Mouse (Mus musculus): Measurements from ENCODE around the gene Tbc1d20. TPM values are rescaled to one million over a fixed set of nuclear protein-coding genes. Genes with fewer than 3 reads are reported as not detected.
A peak's percentile ranks its signal among the peaks of the same experiment; 100 is the strongest.

Tbc1d20 gene
- total and polyA plus RNA-seq, 3 experiments = 15.7 to 45.8 (median 35.8) TPM

- Histone ChIP-seq H3K4me3 (ENCODE audit: low read depth, low read length) (peak overlapping the region; percentile 91), H3K36me3 (replicated peaks) (peaks cover 53% of the 10 kb centered on the region), H3K4me1 (ENCODE audit: insufficient read depth, low read depth, low read length) (peaks cover 75% of the 10 kb centered on the region), H3K27me3 (ENCODE audit: insufficient read depth, low read length) (no peaks in the 10 kb centered on the region), H3K9me3 (replicated peaks) (no peaks in the 10 kb centered on the region)
- no peak for ATAC-seq (ENCODE audit: extremely low read depth, insufficient number of reproducible peaks, low FRiP score, poor library complexity, severe bottlenecking)
- DNase-seq (ENCODE audit: low spot score) = no peak
- no peak for TF ChIP-seq GATA1 (IDR thresholded peaks at IDR 0.05; ENCODE audit: borderline replicate concordance, low read length)
- no peak for TF ChIP-seq POLR2AphosphoS5 (IDR thresholded peaks at IDR 0.05; ENCODE audit: insufficient replicate concordance, low read depth, low read length)
- TF ChIP-seq GATA2 (IDR thresholded peaks at IDR 0.05; ENCODE audit: borderline replicate concordance, low read depth, low read length) = no peak
- no peak for TF ChIP-seq CTCF (IDR thresholded peaks at IDR 0.05; ENCODE audit: low read depth, low read length)
- TF ChIP-seq TAL1 (conservative IDR thresholded peaks at IDR 0.05; ENCODE audit: low read depth, low read length) = no peak
Measured at GRCm38 (mm10) chr2:152330858-152331423, 37.3 kb downstream of the Tbc1d20 start.

GRCm38 (mm10) chr2:152332101-152332825 lies 38.6 kb downstream of the Tbc1d20 start, which contains the start of gene Rbck1:
Gene Rbck1, minus strand, starts transcription at chr2:152332653.
- ATAC-seq (ENCODE audit: extremely low read depth, insufficient number of reproducible peaks, low FRiP score, poor library complexity, severe bottlenecking) (peak; percentile 84), DNase-seq (ENCODE audit: low spot score) (peak; percentile 94)
- no peaks in the 10 kb centered on the region for H3K9me3 ChIP-seq (replicated peaks)
- no peaks in the 10 kb centered on the region for H3K27me3 ChIP-seq (ENCODE audit: insufficient read depth, low read length)
- peak within 1 kb of the TSS; percentile 91 for H3K4me3 ChIP-seq (ENCODE audit: low read depth, low read length)
- peaks cover 51% of the 10 kb centered on the region for H3K36me3 ChIP-seq (replicated peaks)
- peaks cover 70% of the 10 kb centered on the region for H3K4me1 ChIP-seq (ENCODE audit: insufficient read depth, low read depth, low read length)
- no peak for TF ChIP-seq TAL1 (conservative IDR thresholded peaks at IDR 0.05; ENCODE audit: low read depth, low read length)
- no peak for TF ChIP-seq GATA2 (IDR thresholded peaks at IDR 0.05; ENCODE audit: borderline replicate concordance, low read depth, low read length)
- TF ChIP-seq POLR2AphosphoS5 (IDR thresholded peaks at IDR 0.05; ENCODE audit: insufficient replicate concordance, low read depth, low read length) = no peak
- no peak for TF ChIP-seq CTCF (IDR thresholded peaks at IDR 0.05; ENCODE audit: low read depth, low read length)
- TF ChIP-seq GATA1 (IDR thresholded peaks at IDR 0.05; ENCODE audit: borderline replicate concordance, low read length) = no peak

GRCm38 (mm10) chr2:152333345-152334006 lies 39.8 kb downstream of the Tbc1d20 start:
- Histone ChIP-seq H3K4me1 (ENCODE audit: insufficient read depth, low read depth, low read length) (peaks cover 72% of the 10 kb centered on the region), H3K9me3 (replicated peaks) (no peaks in the 10 kb centered on the region), H3K36me3 (replicated peaks) (peaks cover 51% of the 10 kb centered on the region), H3K27me3 (ENCODE audit: insufficient read depth, low read length) (no peaks in the 10 kb centered on the region), H3K4me3 (ENCODE audit: low read depth, low read length) (no peak overlapping the region)
- no peak for DNase-seq (ENCODE audit: low spot score)
- ATAC-seq (ENCODE audit: extremely low read depth, insufficient number of reproducible peaks, low FRiP score, poor library complexity, severe bottlenecking) = no peak
- no peak for TF ChIP-seq GATA1 (IDR thresholded peaks at IDR 0.05; ENCODE audit: borderline replicate concordance, low read length)
- TF ChIP-seq TAL1 (conservative IDR thresholded peaks at IDR 0.05; ENCODE audit: low read depth, low read length) = no peak
- TF ChIP-seq POLR2AphosphoS5 (IDR thresholded peaks at IDR 0.05; ENCODE audit: insufficient replicate concordance, low read depth, low read length) = no peak
- TF ChIP-seq CTCF (IDR thresholded peaks at IDR 0.05; ENCODE audit: low read depth, low read length) = no peak
- TF ChIP-seq GATA2 (IDR thresholded peaks at IDR 0.05; ENCODE audit: borderline replicate concordance, low read depth, low read length) = no peak

GRCm38 (mm10) chr2:152335289-152335820 lies 41.7 kb downstream of the Tbc1d20 start:
- H3K36me3 ChIP-seq (replicated peaks) = peaks cover 51% of the 10 kb centered on the region
- peaks cover 60% of the 10 kb centered on the region for H3K4me1 ChIP-seq (ENCODE audit: insufficient read depth, low read depth, low read length)
- TF ChIP-seq POLR2AphosphoS5 (IDR thresholded peaks at IDR 0.05; ENCODE audit: insufficient replicate concordance, low read depth, low read length) = no peak
- no peak for TF ChIP-seq GATA2 (IDR thresholded peaks at IDR 0.05; ENCODE audit: borderline replicate concordance, low read depth, low read length)
- no peak for TF ChIP-seq GATA1 (IDR thresholded peaks at IDR 0.05; ENCODE audit: borderline replicate concordance, low read length)
- TF ChIP-seq TAL1 (conservative IDR thresholded peaks at IDR 0.05; ENCODE audit: low read depth, low read length) = no peak
- TF ChIP-seq CTCF (IDR thresholded peaks at IDR 0.05; ENCODE audit: low read depth, low read length) = no peak
- no peaks in the 10 kb centered on the region for H3K9me3 ChIP-seq (replicated peaks)
- no peaks in the 10 kb centered on the region for H3K27me3 ChIP-seq (ENCODE audit: insufficient read depth, low read length)
- DNase-seq (ENCODE audit: low spot score) (no peak), ATAC-seq (ENCODE audit: extremely low read depth, insufficient number of reproducible peaks, low FRiP score, poor library complexity, severe bottlenecking) (no peak)
- peak overlapping the region; percentile 57; the same call in 1 of the 2 replicates for H3K4me3 ChIP-seq (ENCODE audit: low read depth, low read length)

DNA sequence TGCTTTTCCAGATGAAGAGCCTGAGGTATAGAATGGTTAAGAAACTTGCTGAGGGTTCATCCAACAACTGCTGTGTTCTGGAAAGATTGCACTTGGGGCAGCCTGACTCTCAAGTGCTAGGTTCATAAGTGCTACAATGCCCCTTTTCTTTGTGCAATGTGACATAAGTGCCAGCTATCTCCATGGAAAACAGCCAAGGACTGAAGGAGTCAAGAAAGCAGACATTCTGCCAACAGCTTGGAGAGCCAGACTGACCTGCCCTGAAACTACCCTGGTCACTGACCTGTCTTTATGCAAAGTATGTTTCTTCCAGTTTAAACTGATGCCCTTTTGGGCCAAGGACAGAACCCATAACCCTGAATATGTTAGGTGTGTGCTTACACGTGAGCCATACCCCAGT lies 43.2 kb downstream of the Tbc1d20 start:
- ATAC-seq (ENCODE audit: extremely low read depth, insufficient number of reproducible peaks, low FRiP score, poor library complexity, severe bottlenecking) (no peak), DNase-seq (ENCODE audit: low spot score) (no peak)
- Histone ChIP-seq H3K36me3 (replicated peaks) (peaks cover 49% of the 10 kb centered on the region), H3K4me1 (ENCODE audit: insufficient read depth, low read depth, low read length) (peaks cover 57% of the 10 kb centered on the region), H3K27me3 (ENCODE audit: insufficient read depth, low read length) (no peaks in the 10 kb centered on the region), H3K9me3 (replicated peaks) (no peaks in the 10 kb centered on the region), H3K4me3 (ENCODE audit: low read depth, low read length) (no peak overlapping the region)
- no peak for TF ChIP-seq GATA2 (IDR thresholded peaks at IDR 0.05; ENCODE audit: borderline replicate concordance, low read depth, low read length)
- no peak for TF ChIP-seq GATA1 (IDR thresholded peaks at IDR 0.05; ENCODE audit: borderline replicate concordance, low read length)
- TF ChIP-seq POLR2AphosphoS5 (IDR thresholded peaks at IDR 0.05; ENCODE audit: insufficient replicate concordance, low read depth, low read length) = no peak
- no peak for TF ChIP-seq CTCF (IDR thresholded peaks at IDR 0.05; ENCODE audit: low read depth, low read length)
- no peak for TF ChIP-seq TAL1 (conservative IDR thresholded peaks at IDR 0.05; ENCODE audit: low read depth, low read length)

Measured in G1E (cell line).